Mouse (Mus musculus) kidney, embryonic 14.5 days (tissue): ENCODE results near the gene Fam71f2. TPM values are rescaled to one million over a fixed set of nuclear protein-coding genes. Genes with fewer than 3 reads are reported as not detected.
A peak's percentile ranks its signal among the peaks of the same experiment; 100 is the strongest.

Experiments used
- ATAC-seq: fragments of 200-750 bp; cut with Nextera tagmentation; 2 replicates; pipeline ENCODE4 v1.8.0; 2017; ENCODE audit warnings: moderate number of reproducible peaks, mild to moderate bottlenecking, moderate TSS enrichment, moderate library complexity; ENCODE audit not compliant: low FRiP score, low TSS enrichment
- H3K27ac ChIP-seq: fragments of 300-500 bp; sonication (generic); 2 replicates; pipeline ENCODE4 v1.5.1; 2014; ENCODE audit warnings: low read depth, mild to moderate bottlenecking, low read length, moderate library complexity, mixed read lengths
- H3K27me3 ChIP-seq: fragments of 300-500 bp; sonication (generic); 2 replicates; pipeline ENCODE4 v1.6.1; 2014; ENCODE audit warnings: mild to moderate bottlenecking, low read length; ENCODE audit not compliant: control insufficient read depth, insufficient read depth
- H3K36me3 ChIP-seq: fragments of 300-500 bp; sonication (generic); 2 replicates; pipeline ENCODE4 v1.6.1; 2014; ENCODE audit warnings: low read length, mixed read lengths; ENCODE audit not compliant: control insufficient read depth, insufficient read depth
- H3K4me1 ChIP-seq: fragments of 300-500 bp; sonication (generic); 2 replicates; pipeline ENCODE4 v1.6.1; 2014; ENCODE audit warnings: low read length, mixed read lengths; ENCODE audit not compliant: control insufficient read depth, insufficient read depth
- H3K4me2 ChIP-seq: fragments of 300-500 bp; sonication (generic); replicated peaks from 2 replicates; pipeline ENCODE4 v1.6.1; 2014; ENCODE audit warnings: low read depth, mild to moderate bottlenecking, low read length
- H3K4me3 ChIP-seq: fragments of 300-500 bp; sonication (generic); 2 replicates; pipeline ENCODE4 v1.5.1; 2014; ENCODE audit warnings: mild to moderate bottlenecking, low read length
- H3K9ac ChIP-seq: fragments of 300-500 bp; sonication (generic); 2 replicates; pipeline ENCODE4 v1.6.1; 2014; ENCODE audit warnings: low read depth, mild to moderate bottlenecking, low read length, moderate library complexity
- H3K9me3 ChIP-seq: fragments of 300-500 bp; sonication (generic); 2 replicates; pipeline ENCODE4 v1.6.1; 2016; ENCODE audit warnings: low read length; ENCODE audit not compliant: control insufficient read depth
- WGBS: fragments of 180-500 bp; shearing (Covaris S2); extraction: QIAGEN DNeasy Blood & Tissue Kit; methylation state at CpG from one replicate; pipeline ENCODE4 v1.1.7; 2014; 5-methylcytosine and 5-hydroxymethylcytosine counted together
- polyA plus RNA-seq: library from polyadenylated mRNA; unstranded; fragments of >200 nt; fragmentation: Nextera tagmentation; extraction: Ambion mirVana; gene quantifications from 2 replicates; pipeline ENCODE4 v1.2.1, GENCODE M21; 2014

The Fam71f2 gene
- 0.27 TPM in 1 of 2 replicates, not detected in the other for polyA plus RNA-seq

DNA sequence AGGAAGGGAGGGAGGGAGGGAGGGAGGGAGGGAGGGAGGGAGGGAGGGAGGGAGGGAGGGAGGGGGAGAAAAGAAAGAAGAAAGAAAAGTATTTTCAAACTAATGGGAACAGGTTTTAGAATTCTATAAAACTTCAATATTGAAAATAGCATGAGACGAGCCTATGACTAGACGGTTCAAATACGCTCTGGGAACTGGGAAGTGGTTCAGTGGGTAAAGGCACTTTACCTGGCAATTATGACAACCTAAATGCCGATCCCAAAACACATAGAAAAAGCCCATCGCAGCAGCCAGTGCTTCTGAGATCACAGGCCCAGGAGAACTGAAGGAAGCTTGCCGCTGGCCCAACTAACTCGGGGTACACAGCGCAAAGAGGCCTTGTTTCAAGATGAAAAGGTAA, at the start of gene Fam71f2:
Fam71f2 (plus strand) TSS at position 301 of the 400 bp plus-strand sequence.
- Histone ChIP-seq H3K4me1 (0 out of 2 replicates have a peak, but pooled peaks cover 2% of the 10 kb centered on the region), H3K9me3 (no peaks in the 10 kb centered on the region), H3K9ac (no peak within 1 kb of the TSS), H3K27me3 (no peaks in the 10 kb centered on the region), H3K4me2 (no peak within 1 kb of the TSS), H3K36me3 (peaks cover 8% of the 10 kb centered on the region; the same call in 1 of the 2 replicates), H3K27ac (no peak within 1 kb of the TSS), H3K4me3 (no peak within 1 kb of the TSS)
- ATAC-seq, result no peak
- 86% methylated on average over 8 of the region's 8 CpGs for WGBS

DNA sequence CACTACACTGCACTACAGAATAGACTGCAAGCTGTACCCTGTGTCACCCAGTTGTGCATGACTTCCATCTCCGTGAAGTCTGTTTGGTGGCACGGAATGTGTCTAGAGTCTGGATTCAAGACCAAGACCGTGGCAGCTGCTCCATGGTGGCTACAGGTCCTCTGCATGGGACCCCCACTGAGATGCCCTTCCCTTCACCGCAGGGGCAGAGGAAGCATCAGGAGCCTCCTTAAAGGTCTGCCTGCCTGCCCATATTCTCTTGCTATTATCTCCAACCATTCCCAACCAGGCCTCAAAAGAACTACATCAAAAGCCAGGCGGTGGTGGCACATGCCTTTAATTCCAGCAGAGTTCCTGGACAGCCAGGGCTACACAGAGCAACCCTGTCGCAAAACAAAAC, 49.0 kb upstream of the Fam71f2 start:
- H3K4me2 ChIP-seq, result no peak overlapping the region
- H3K9ac ChIP-seq, result no peak overlapping the region
- H3K9me3 ChIP-seq, result no peaks in the 10 kb centered on the region
- no peak for ATAC-seq
- H3K36me3 ChIP-seq, result no peaks in the 10 kb centered on the region
- no peaks in the 10 kb centered on the region for H3K27me3 ChIP-seq
- no peak overlapping the region for H3K27ac ChIP-seq
- H3K4me1 ChIP-seq, result no peaks in the 10 kb centered on the region
- WGBS, result 72% methylated on average over 6 of the region's 6 CpGs
- H3K4me3 ChIP-seq, result no peak overlapping the region

DNA sequence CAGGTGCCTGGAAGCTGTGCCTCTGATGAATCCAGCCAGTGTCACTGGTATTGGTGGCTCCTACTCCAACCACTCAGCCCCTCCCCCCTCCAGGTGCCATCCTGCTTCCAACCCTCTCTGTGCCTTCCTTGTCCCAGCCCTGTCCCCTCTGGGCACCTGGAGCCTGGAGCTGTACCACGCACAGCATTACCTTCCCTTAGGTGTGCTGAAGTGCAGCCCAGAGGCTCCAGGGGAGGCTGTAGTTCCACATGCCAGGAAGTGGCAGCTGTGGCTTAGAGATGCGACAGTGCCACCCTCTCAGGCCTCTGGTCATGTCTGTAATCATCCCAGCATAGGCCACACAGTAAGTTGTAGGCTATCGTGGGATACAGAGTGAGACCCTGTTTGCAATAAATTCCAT, 47.6 kb upstream of the Fam71f2 start:
- Histone ChIP-seq H3K9me3 (no peaks in the 10 kb centered on the region), H3K27ac (no peak overlapping the region), H3K4me1 (no peaks in the 10 kb centered on the region), H3K36me3 (no peaks in the 10 kb centered on the region), H3K9ac (no peak overlapping the region), H3K4me3 (no peak overlapping the region), H3K4me2 (no peak overlapping the region), H3K27me3 (no peaks in the 10 kb centered on the region)
- WGBS, result 57% methylated on average over 3 of the region's 3 CpGs
- ATAC-seq, result no peak

GRCm38 (mm10) chr6:29232321-29232720, 47.1 kb upstream of the Fam71f2 start:
- no peaks in the 10 kb centered on the region for H3K4me1 ChIP-seq
- no peak overlapping the region for H3K27ac ChIP-seq
- no peaks in the 10 kb centered on the region for H3K9me3 ChIP-seq
- H3K36me3 ChIP-seq, result no peaks in the 10 kb centered on the region
- H3K9ac ChIP-seq, result no peak overlapping the region
- no peak for ATAC-seq
- WGBS, result 66% methylated on average over 6 of the region's 6 CpGs
- no peaks in the 10 kb centered on the region for H3K27me3 ChIP-seq
- H3K4me2 ChIP-seq, result no peak overlapping the region
- no peak overlapping the region for H3K4me3 ChIP-seq

DNA sequence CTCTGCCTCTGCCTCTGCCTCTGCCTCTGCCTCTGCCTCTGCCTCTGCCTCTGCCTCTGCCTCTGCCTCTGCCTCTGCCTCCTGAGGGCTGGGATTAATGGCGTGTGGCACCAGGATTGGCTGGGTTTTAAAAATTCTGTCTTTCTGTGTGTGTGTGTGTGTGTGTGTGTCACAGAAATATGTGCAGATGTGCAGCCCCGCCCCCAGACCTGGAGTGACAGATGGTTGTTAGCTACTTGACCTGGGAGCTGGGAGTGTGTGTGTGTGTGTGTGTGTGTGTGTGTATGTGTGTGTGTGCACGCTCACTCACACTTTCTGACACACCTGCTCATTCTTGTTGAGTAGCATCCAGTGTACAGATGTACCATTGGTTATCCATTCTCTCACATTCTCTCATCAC, 45.7 kb upstream of the Fam71f2 start:
- ATAC-seq, result no peak
- no peaks in the 10 kb centered on the region for H3K4me1 ChIP-seq
- no peak overlapping the region for H3K27ac ChIP-seq
- no peaks in the 10 kb centered on the region for H3K27me3 ChIP-seq
- no peak overlapping the region for H3K4me2 ChIP-seq
- no peak overlapping the region for H3K4me3 ChIP-seq
- H3K9me3 ChIP-seq, result no peaks in the 10 kb centered on the region
- H3K9ac ChIP-seq, result no peak overlapping the region
- H3K36me3 ChIP-seq, result no peaks in the 10 kb centered on the region
- 77% methylated on average over 3 of the region's 3 CpGs for WGBS

- peak; percentile 49; the same call in 1 of the 2 replicates for ATAC-seq
- Histone ChIP-seq H3K4me1 (no peaks in the 10 kb centered on the region), H3K4me2 (no peak overlapping the region), H3K9ac (no peak overlapping the region), H3K27me3 (no peaks in the 10 kb centered on the region), H3K9me3 (no peaks in the 10 kb centered on the region), H3K4me3 (no peak overlapping the region), H3K27ac (no peak overlapping the region), H3K36me3 (no peaks in the 10 kb centered on the region)
- WGBS, result 43% methylated on average over 8 of the region's 8 CpGs
These were observed 45.1 kb upstream of the Fam71f2 start for GRCm38 (mm10) chr6:29234272-29234671.

GRCm38 (mm10) chr6:29240806-29241205, 38.6 kb upstream of the Fam71f2 start:
- Histone ChIP-seq H3K4me3 (no peak overlapping the region), H3K36me3 (no peaks in the 10 kb centered on the region), H3K4me2 (no peak overlapping the region), H3K9ac (no peak overlapping the region), H3K27ac (no peak overlapping the region), H3K9me3 (no peaks in the 10 kb centered on the region), H3K27me3 (no peaks in the 10 kb centered on the region), H3K4me1 (no peaks in the 10 kb centered on the region)
- no peak for ATAC-seq
- WGBS, result 40% methylated on average over 2 of the region's 2 CpGs

DNA sequence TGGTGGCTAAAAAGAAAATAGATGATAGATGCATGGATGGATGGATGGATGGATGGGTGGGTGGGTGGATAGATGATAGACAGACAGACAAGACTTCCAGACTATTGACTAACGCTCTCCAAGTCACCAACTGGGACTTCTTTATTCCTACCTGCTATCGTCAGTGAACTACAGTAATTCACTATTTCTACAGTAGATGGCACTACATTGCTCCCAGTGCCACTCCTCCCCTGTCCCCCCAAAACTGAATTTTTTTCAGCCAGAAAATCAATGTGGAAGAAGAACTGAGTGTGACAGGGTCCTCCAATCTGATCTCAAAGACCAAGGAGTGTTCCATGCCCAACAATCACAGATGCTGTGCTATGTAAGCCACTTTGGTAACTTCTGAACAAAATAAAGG, 37.7 kb upstream of the Fam71f2 start:
- H3K4me3 ChIP-seq, result no peak overlapping the region
- no peaks in the 10 kb centered on the region for H3K27me3 ChIP-seq
- no peak for ATAC-seq
- no peaks in the 10 kb centered on the region for H3K9me3 ChIP-seq
- H3K27ac ChIP-seq, result no peak overlapping the region
- no peaks in the 10 kb centered on the region for H3K4me1 ChIP-seq
- no peaks in the 10 kb centered on the region for H3K36me3 ChIP-seq
- H3K9ac ChIP-seq, result no peak overlapping the region
- WGBS, result 63% methylated on average over 2 of the region's 2 CpGs
- no peak overlapping the region for H3K4me2 ChIP-seq

DNA sequence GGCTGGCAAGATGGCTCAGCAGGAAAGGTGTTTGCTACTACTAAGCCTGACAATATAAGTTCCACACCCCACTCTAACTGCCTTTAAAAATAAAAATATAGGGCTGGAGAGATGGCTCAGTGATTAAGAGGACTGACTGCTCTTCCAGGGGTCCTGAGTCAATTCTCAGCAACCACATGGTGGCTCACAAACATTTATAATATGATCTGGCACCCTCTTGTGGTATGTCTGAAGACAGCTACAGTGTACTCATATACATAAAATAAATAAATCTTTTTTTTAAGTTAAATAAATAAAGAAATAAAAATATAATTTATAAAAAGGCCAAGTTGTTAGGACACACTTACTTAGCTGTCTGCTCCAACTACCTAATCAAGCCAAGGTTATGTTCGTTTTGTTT, 37.1 kb upstream of the Fam71f2 start:
- 71% methylated on average over 1 of the region's 1 CpGs for WGBS
- ATAC-seq, result no peak
- H3K27me3 ChIP-seq, result no peaks in the 10 kb centered on the region

More for the DNA sequence above, 37.1 kb upstream of the Fam71f2 start:
- Histone ChIP-seq H3K27ac (no peak overlapping the region), H3K4me1 (no peaks in the 10 kb centered on the region), H3K9ac (no peak overlapping the region), H3K9me3 (no peaks in the 10 kb centered on the region), H3K4me2 (no peak overlapping the region), H3K36me3 (no peaks in the 10 kb centered on the region), H3K4me3 (no peak overlapping the region)
